Mouse (Mus musculus) kidney, adult 8-10 months (tissue): ENCODE measurements around the gene Mfsd13b.
A peak's percentile ranks its signal among the peaks of the same experiment; 100 is the strongest.
"Not testable (repeated sequence)": the region's sequence is repeated elsewhere in the genome, so short reads cannot be mapped to it uniquely, and the experiment has no call there.

ENCODE experiments used
- DNase-seq, 2 experiments: peaks; one replicate each; pipeline ENCODE4 v3.0.0; 2022

Mfsd13b gene

GRCm38 (mm10) chr7:120982200-120982841 lies at the start of gene Mfsd13b, which contains the start of gene Cdr2:
Mfsd13b (plus strand) TSS chr7:120982509.
Cdr2 (minus strand) TSS chr7:120982312.
- DNase-seq: peak; percentile 98

- no peak for DNase-seq
These were observed 49.2 kb upstream of the Mfsd13b start for GRCm38 (mm10) chr7:120933110-120933509.

- DNase-seq: no peak
These were observed 48.6 kb upstream of the Mfsd13b start for GRCm38 (mm10) chr7:120933680-120934195.

GRCm38 (mm10) chr7:120934716-120935115 lies 47.6 kb upstream of the Mfsd13b start:
- DNase-seq: peak; percentile 59 to 64

GRCm38 (mm10) chr7:120936522-120936921 lies 45.8 kb upstream of the Mfsd13b start:
- no peak for DNase-seq

- DNase-seq: no peak
These were observed 44.1 kb upstream of the Mfsd13b start for GRCm38 (mm10) chr7:120938206-120938605.

- peak; percentile 88 for DNase-seq
These were observed 42.0 kb upstream of the Mfsd13b start for GRCm38 (mm10) chr7:120940343-120940742.

- DNase-seq: no peak
These were observed 41.1 kb upstream of the Mfsd13b start for GRCm38 (mm10) chr7:120941214-120941613.

GRCm38 (mm10) chr7:120942506-120942905 lies 39.8 kb upstream of the Mfsd13b start:
- no peak for DNase-seq

- peak in 1 of 2 experiments; percentile 77 for DNase-seq
These were observed 38.3 kb upstream of the Mfsd13b start for GRCm38 (mm10) chr7:120943936-120944509.

- DNase-seq: not testable (repeated sequence)
These were observed 28.7 kb upstream of the Mfsd13b start for GRCm38 (mm10) chr7:120953591-120953990.

- DNase-seq: no peak
These were observed 22.2 kb upstream of the Mfsd13b start for GRCm38 (mm10) chr7:120960116-120960515.

- DNase-seq: no peak
These were observed 21.7 kb upstream of the Mfsd13b start for GRCm38 (mm10) chr7:120960601-120961000.

GRCm38 (mm10) chr7:120961893-120962292 lies 20.4 kb upstream of the Mfsd13b start:
- DNase-seq: peak; percentile 85 to 86

- DNase-seq: no peak
These were observed 19.2 kb upstream of the Mfsd13b start for GRCm38 (mm10) chr7:120963126-120963525.

- DNase-seq: no peak
These were observed 13.1 kb upstream of the Mfsd13b start for GRCm38 (mm10) chr7:120969221-120969620.

GRCm38 (mm10) chr7:120970112-120970511 lies 12.2 kb upstream of the Mfsd13b start:
- no peak for DNase-seq

- DNase-seq: peak in 1 of 2 experiments; percentile 22
These were observed 9.8 kb upstream of the Mfsd13b start for GRCm38 (mm10) chr7:120972471-120972870.

GRCm38 (mm10) chr7:120974001-120974400 lies 8.3 kb upstream of the Mfsd13b start:
- no peak for DNase-seq

GRCm38 (mm10) chr7:120977063-120977462 lies 5.2 kb upstream of the Mfsd13b start:
- DNase-seq: peak in 1 of 2 experiments; percentile 37

GRCm38 (mm10) chr7:120980041-120980440 lies 2.3 kb upstream of the Mfsd13b start:
- no peak for DNase-seq

- DNase-seq: peak; percentile 16 to 47
These were observed 1.1 kb upstream of the Mfsd13b start for GRCm38 (mm10) chr7:120980931-120981924.

GRCm38 (mm10) chr7:120982968-120983367 lies 659 bp downstream of the Mfsd13b start:
- DNase-seq: no peak
